Mouse (Mus musculus) kidney, embryonic 16.5 days (tissue): ENCODE results near the gene Cd164l2. TPM values are rescaled to one million over a fixed set of nuclear protein-coding genes. Genes with fewer than 3 reads are reported as not detected.

ENCODE experiments used
- ATAC-seq: fragments of 200-750 bp; cut with Nextera tagmentation; 2 replicates; pipeline ENCODE4 v1.8.0; 2017; ENCODE audit warnings: moderate TSS enrichment; ENCODE audit not compliant: low FRiP score, low TSS enrichment
- H3K27ac ChIP-seq: fragments of 300-500 bp; sonication (generic); 2 replicates; pipeline ENCODE4 v1.5.1; 2014; ENCODE audit warnings: low read length
- H3K27me3 ChIP-seq: fragments of 300-500 bp; sonication (generic); 2 replicates; pipeline ENCODE4 v1.6.1; 2014; ENCODE audit warnings: low read length, control low read depth, mixed read lengths; ENCODE audit not compliant: insufficient read depth
- H3K36me3 ChIP-seq: fragments of 300-500 bp; sonication (generic); 2 replicates; pipeline ENCODE4 v1.6.1; 2014; ENCODE audit warnings: low read length, control low read depth, mixed read lengths; ENCODE audit not compliant: insufficient read depth
- H3K4me1 ChIP-seq: fragments of 300-500 bp; sonication (generic); 2 replicates; pipeline ENCODE4 v1.6.1; 2014; ENCODE audit warnings: low read length, control low read depth, mixed read lengths; ENCODE audit not compliant: insufficient read depth
- H3K4me2 ChIP-seq: fragments of 300-500 bp; sonication (generic); replicated peaks from 2 replicates; pipeline ENCODE4 v1.6.1; 2014; ENCODE audit warnings: low read depth, low read length
- H3K4me3 ChIP-seq: fragments of 300-500 bp; sonication (generic); 2 replicates; pipeline ENCODE4 v1.5.1; 2014; ENCODE audit warnings: mild to moderate bottlenecking, low read length
- H3K9ac ChIP-seq: fragments of 300-500 bp; sonication (generic); replicated peaks from 2 replicates; pipeline ENCODE4 v1.6.1; 2014; ENCODE audit warnings: low read length
- H3K9me3 ChIP-seq: fragments of 300-500 bp; sonication (generic); 2 replicates; pipeline ENCODE4 v1.6.1; 2016; ENCODE audit warnings: low read length, control low read depth
- WGBS: fragments of 180-500 bp; shearing (Covaris S2); extraction: QIAGEN DNeasy Blood & Tissue Kit; methylation state at CpG from one replicate; pipeline ENCODE4 v1.1.7; 2014; 5-methylcytosine and 5-hydroxymethylcytosine counted together
- polyA plus RNA-seq: library from polyadenylated mRNA; unstranded; fragments of >200 nt; fragmentation: Nextera tagmentation; extraction: Ambion mirVana; gene quantifications from 2 replicates; pipeline ENCODE4 v1.2.1, GENCODE M21; 2015

Cd164l2 gene
- polyA plus RNA-seq, 1 experiment from 2014 or later = 16.8 TPM

DNA sequence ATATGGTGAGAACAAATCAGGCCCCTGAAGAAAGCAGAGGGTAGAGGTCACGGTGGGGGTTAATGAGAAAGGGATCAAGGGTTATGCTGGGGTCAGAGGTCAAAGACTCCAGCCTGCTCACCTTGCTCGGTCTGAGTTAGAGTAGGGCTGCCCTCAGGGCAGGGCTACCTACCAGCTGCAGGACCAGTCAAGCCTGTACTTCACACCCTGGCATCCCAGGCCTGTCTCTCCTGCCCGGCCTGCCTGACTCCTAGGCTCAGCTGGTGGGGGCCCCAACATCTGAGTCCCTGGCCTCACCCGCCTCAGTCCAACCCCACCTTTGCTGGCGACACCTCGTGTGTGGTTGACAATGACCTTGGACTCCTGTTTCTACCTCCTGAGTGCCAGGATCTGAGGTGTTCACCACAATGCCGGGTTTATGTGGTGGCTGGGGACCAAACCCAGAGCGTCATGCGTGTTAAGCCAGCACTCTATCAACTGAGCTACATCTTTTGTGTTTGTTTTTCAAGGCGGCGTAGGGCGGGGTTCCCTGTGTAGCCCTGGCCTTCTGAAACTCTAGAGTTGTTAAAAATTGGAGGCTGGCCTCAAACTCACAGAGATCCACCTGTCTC, 46.0 kb downstream of the Cd164l2 start:
- no peak overlapping the region for H3K9ac ChIP-seq
- no peaks in the 10 kb centered on the region for H3K9me3 ChIP-seq
- H3K27ac ChIP-seq = no peak overlapping the region
- no peaks in the 10 kb centered on the region for H3K36me3 ChIP-seq
- H3K4me3 ChIP-seq = no peak overlapping the region
- H3K27me3 ChIP-seq = peaks cover 22% of the 10 kb centered on the region
- H3K4me1 ChIP-seq = peaks cover 13% of the 10 kb centered on the region
- WGBS = 75% methylated on average over 12 of the region's 12 CpGs
- no peak overlapping the region for H3K4me2 ChIP-seq
- ATAC-seq = no peak; the same call in 1 of the 2 replicates

DNA sequence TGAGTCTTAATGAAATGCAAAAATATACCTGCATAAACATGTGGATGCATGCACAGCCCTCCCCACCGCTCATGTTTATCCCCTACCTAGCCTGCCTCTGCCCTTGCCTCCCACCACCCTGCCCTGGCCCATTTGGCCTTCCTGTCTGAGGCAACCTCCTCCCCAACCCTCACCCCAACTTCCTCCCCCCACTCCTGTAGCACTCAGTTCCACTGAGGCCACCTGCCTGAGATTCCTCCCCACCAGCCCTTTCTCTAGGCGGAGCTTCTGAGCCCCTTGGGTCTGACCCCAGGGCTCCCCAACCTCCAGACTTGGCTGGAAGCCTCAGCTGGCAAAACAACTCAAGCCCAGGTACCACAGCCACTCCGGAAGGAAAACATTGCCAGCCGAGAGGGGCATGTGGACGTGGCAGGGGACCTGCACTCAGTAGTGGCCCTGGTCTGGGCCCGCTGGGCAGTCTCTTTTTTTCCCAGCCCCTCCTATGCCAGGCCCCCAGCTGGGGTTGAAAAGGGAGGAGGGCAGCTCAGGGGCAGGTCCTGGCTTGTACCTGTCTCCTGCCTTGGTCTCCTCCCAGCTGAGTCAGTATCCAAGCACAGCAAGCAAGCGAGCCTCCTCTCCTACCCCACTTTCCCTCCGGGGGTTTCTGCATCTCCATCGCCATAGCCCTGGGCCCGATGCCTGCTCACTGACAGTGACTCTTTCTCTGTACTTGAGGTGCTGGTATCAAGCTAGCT, 49.9 kb downstream of the Cd164l2 start:
- 52% methylated on average over 10 of the region's 10 CpGs for WGBS
- no peak for ATAC-seq
- H3K4me2 ChIP-seq = no peak overlapping the region
- 0 out of 2 replicates have a peak overlapping the region, but pooled peaks have one; percentile 6 for H3K9ac ChIP-seq
- no peak overlapping the region for H3K4me3 ChIP-seq
- H3K36me3 ChIP-seq = peaks cover 30% of the 10 kb centered on the region
- no peaks in the 10 kb centered on the region for H3K9me3 ChIP-seq
- no peak overlapping the region for H3K27ac ChIP-seq
- H3K27me3 ChIP-seq = peaks cover 6% of the 10 kb centered on the region
- H3K4me1 ChIP-seq = peaks cover 2% of the 10 kb centered on the region; the same call in 1 of the 2 replicates

DNA sequence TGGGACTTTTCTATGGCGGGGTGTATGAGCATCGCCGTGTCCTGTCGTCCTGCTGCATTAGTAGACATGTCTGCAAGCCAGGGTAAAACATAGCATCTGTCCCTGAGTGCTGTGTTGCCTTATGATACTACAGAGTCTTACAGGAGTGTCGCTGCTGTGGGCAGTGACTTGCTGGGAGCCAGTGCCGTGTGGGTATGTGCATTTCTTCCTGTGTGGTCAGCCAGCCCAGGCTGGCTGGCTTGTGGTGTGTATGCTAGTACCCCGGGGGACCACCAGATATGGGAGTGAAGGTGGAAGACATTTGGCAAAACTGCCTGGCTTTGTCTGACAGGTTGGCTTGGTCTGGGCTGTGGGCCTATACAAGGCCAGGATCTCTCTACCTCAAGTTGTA, 50.4 kb downstream of the Cd164l2 start:
- Histone ChIP-seq H3K4me2 (no peak overlapping the region), H3K27ac (no peak overlapping the region), H3K27me3 (peaks cover 3% of the 10 kb centered on the region; the same call in 1 of the 2 replicates), H3K9ac (no peak overlapping the region), H3K4me1 (no peaks in the 10 kb centered on the region), H3K9me3 (no peaks in the 10 kb centered on the region), H3K36me3 (peaks cover 36% of the 10 kb centered on the region), H3K4me3 (no peak overlapping the region)
- 72% methylated on average over 7 of the region's 7 CpGs for WGBS
- no peak for ATAC-seq

DNA sequence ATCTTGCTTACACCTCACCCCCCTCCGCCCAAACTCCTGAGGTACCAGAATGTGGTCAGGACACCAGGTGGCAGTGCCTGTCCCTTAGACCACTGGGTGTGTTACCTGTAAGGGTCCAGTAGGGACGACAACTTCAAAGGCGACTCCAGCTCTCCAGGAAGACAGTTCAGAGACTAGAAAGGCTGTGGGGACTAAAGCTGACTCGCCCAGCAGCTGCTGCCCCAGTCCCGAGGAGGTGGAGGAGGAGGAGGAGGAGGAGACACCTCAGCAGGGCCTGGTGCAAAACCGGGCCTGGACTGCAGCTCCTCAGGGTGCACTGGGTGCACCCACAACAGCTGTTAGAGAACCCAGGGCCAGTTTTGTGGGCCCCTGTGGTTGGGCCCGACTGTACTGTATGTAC, 51.0 kb downstream of the Cd164l2 start, which contains the start of gene Sytl1:
Sytl1 (minus strand) TSS at position 232 of the 400 bp plus-strand sequence.
- no peak for ATAC-seq
- H3K9me3 ChIP-seq = no peaks in the 10 kb centered on the region
- WGBS = 36% methylated on average over 7 of the region's 7 CpGs
- H3K4me3 ChIP-seq = no peak within 1 kb of the TSS
- 0 out of 2 replicates have a peak within 1 kb of the TSS, but pooled peaks have one; percentile 18 for H3K9ac ChIP-seq
- no peaks in the 10 kb centered on the region for H3K4me1 ChIP-seq
- no peaks in the 10 kb centered on the region for H3K27me3 ChIP-seq
- H3K4me2 ChIP-seq = no peak within 1 kb of the TSS
- peaks cover 41% of the 10 kb centered on the region for H3K36me3 ChIP-seq
- H3K27ac ChIP-seq = no peak within 1 kb of the TSS

DNA sequence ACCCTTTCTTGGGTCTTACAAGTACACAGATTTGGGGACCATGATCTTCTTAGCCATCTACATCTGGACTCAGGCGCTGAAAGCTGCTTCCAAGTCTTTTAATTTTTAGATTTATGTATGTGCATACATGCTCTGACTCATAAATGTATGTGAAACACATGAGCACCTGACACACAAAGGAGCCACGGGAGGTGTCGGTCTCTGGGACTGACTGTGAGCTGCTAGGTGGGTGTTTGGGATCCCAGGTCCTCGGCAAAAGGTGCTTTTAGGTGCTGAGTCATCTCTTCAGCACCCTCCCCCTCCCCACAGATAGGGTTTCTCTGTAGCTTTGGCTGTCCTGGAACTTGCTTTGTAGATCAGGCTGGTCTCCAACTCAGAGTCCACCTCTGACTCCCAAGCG, 51.8 kb downstream of the Cd164l2 start:
- 94% methylated on average over 5 of the region's 5 CpGs for WGBS
- H3K9ac ChIP-seq = no peak overlapping the region
- no peak overlapping the region for H3K4me3 ChIP-seq
- no peak for ATAC-seq
- H3K4me1 ChIP-seq = no peaks in the 10 kb centered on the region
- no peak overlapping the region for H3K4me2 ChIP-seq
- H3K36me3 ChIP-seq = peaks cover 49% of the 10 kb centered on the region
- no peaks in the 10 kb centered on the region for H3K27me3 ChIP-seq
- H3K27ac ChIP-seq = no peak overlapping the region
- no peaks in the 10 kb centered on the region for H3K9me3 ChIP-seq

DNA sequence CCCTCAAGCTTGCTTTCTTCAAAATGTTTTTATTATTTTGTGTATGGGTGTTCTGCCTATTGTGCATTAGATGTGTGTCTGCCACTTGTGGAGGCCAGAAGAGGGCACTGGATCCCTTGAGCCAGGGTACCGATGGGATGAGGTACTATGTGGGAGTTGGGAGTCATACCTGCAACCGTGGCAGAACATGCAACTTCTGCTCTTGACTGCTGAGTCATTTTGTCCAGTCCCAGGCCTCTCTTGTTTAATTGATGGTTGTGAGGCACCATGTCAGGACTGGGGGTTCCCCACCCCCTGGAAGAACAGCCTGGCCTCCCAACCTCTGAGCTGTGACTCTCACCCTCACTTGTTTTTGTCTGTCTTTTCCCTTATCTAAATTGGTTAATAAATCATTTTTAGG, 52.6 kb downstream of the Cd164l2 start:
- WGBS = 93% methylated on average over 2 of the region's 2 CpGs

DNA sequence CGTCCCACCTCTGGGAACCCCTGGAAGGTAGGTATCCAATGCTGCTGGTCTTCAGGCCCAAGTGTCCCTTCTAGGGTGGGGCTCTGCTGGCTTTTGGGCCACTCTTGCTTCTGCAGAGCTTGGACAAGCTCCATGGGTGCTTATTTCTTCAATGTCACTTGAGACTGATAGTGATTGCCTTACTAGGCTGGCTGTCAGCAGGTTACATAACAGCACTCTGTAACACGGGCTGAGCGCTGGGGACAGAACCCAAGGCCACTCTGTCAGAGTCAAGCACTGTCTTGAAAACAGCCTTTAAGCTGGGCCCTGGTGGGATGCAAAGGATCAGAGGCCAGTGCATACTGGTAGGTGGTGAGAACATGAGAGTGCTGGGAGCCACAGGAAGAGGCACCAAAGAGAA, 53.4 kb downstream of the Cd164l2 start:
- Histone ChIP-seq H3K9me3 (no peaks in the 10 kb centered on the region), H3K27ac (no peak overlapping the region), H3K4me3 (no peak overlapping the region), H3K36me3 (peaks cover 58% of the 10 kb centered on the region), H3K4me1 (no peaks in the 10 kb centered on the region), H3K4me2 (no peak overlapping the region), H3K27me3 (no peaks in the 10 kb centered on the region), H3K9ac (no peak overlapping the region)
- WGBS = 94% methylated on average over 3 of the region's 3 CpGs
- no peak for ATAC-seq

More for the DNA sequence above, 52.6 kb downstream of the Cd164l2 start:
- Histone ChIP-seq H3K27me3 (no peaks in the 10 kb centered on the region), H3K9ac (no peak overlapping the region), H3K4me1 (no peaks in the 10 kb centered on the region), H3K9me3 (no peaks in the 10 kb centered on the region), H3K27ac (no peak overlapping the region), H3K4me3 (no peak overlapping the region), H3K4me2 (no peak overlapping the region), H3K36me3 (peaks cover 57% of the 10 kb centered on the region)
- ATAC-seq = no peak

DNA sequence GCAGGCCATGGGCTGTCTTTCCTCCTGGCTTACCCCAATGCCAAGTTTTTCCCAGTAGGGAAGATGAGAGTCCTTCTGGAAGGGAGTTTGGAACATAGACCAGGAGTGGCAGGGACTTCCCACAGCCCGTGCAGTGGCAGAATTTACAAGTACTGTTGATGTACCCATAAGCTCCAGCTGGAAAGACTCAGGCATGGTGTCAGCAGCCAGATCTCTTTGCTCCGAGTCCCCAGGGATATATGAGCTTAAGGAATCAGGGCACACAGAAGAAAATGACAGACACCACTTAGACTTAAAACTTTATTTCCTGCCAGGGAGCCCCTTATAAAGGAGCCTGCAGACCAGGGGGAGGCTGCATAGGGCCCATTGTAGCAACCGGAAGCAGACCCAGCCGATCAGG, 53.8 kb downstream of the Cd164l2 start:
- Histone ChIP-seq H3K4me2 (no peak overlapping the region), H3K4me3 (no peak overlapping the region), H3K27me3 (no peaks in the 10 kb centered on the region), H3K36me3 (peaks cover 58% of the 10 kb centered on the region), H3K9me3 (no peaks in the 10 kb centered on the region), H3K27ac (no peak overlapping the region), H3K9ac (no peak overlapping the region), H3K4me1 (no peaks in the 10 kb centered on the region)
- 72% methylated on average over 4 of the region's 4 CpGs for WGBS
- ATAC-seq = no peak

DNA sequence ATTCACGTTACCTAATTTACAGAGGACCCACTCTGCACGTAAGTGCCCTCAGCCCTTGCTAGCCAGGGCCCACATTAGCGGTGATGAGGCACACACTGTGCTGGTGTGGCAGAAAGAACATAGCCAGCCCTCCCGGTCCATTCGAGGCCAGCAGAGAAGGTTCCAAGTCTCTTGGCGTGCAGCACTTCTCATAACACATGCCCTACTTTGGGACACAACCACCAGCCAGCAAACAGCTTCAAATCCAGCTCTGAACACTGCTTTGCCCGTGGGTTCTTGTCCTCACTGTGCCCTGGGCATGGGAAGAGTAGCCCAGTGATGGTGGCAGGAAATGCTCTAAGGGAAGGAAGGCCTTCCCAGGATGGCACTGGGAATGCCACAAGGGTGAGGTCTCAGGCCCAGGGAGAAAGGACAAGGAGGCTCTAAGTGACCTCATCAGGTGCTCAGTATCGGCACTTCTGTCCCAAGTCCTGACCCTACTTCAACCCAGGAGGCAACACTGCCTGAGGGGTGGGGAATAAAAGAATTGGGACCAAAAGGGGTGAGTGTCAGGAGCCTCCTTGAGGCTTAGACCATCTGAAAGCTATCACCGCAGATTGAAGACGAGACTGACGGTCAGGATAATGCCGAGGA, 54.4 kb downstream of the Cd164l2 start:
- peaks cover 58% of the 10 kb centered on the region for H3K36me3 ChIP-seq
- H3K4me3 ChIP-seq = no peak overlapping the region
- no peak overlapping the region for H3K27ac ChIP-seq
- no peak overlapping the region for H3K4me2 ChIP-seq
- H3K4me1 ChIP-seq = no peaks in the 10 kb centered on the region
- no peak overlapping the region for H3K9ac ChIP-seq
- H3K27me3 ChIP-seq = no peaks in the 10 kb centered on the region
- no peaks in the 10 kb centered on the region for H3K9me3 ChIP-seq
- 94% methylated on average over 12 of the region's 12 CpGs for WGBS
- ATAC-seq = no peak

DNA sequence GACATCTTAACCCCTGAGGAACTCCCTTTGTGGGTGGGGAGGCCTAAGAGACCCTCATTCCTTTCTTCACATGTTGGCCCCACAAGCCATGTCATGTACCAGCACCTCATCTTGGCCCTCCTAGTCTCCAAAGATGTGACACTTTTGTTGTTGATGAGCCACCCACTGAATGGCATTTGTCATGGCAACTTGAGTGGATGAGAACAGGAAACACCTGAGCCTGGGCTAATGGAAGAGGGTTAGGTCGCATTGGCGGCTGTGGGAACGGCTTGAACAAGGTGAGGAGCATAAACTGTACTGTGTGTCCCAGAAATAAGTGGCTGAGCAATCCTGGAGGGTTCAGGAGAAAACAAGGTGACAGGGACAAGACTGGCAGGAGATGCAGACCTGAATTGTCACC, 57.0 kb downstream of the Cd164l2 start:
- ATAC-seq = no peak
- Histone ChIP-seq H3K27me3 (no peaks in the 10 kb centered on the region), H3K27ac (no peak overlapping the region), H3K4me1 (no peaks in the 10 kb centered on the region), H3K9me3 (no peaks in the 10 kb centered on the region), H3K4me2 (no peak overlapping the region), H3K4me3 (no peak overlapping the region), H3K9ac (no peak overlapping the region), H3K36me3 (peaks cover 55% of the 10 kb centered on the region)
- 89% methylated on average over 3 of the region's 3 CpGs for WGBS
